Mouse (Mus musculus) MEL (cell line): ENCODE data around the gene Per1. TPM values are rescaled to one million over a fixed set of nuclear protein-coding genes. Genes with fewer than 3 reads are reported as not detected.

Experiments used
- DNase-seq: peaks from one replicate; pipeline ENCODE4 v3.0.0; 2011; ENCODE audit warnings: low read depth, low spot score
- H3K27ac ChIP-seq: 2 replicates; pipeline ENCODE4 v1.5.1; 2012; ENCODE audit warnings: low read depth, mild to moderate bottlenecking, control low read depth, low read length, moderate library complexity; ENCODE audit not compliant: control insufficient read depth
- H3K27me3 ChIP-seq, 2 experiments: fragments of 150-350 bp in 1 of 2; sonication (generic) in 1 of 2; 2 replicates each; pipeline ENCODE4 v1.6.1; 2012; ENCODE audit warnings: low read length in 2 of 2, mild to moderate bottlenecking in 2 of 2, improper control_type of control experiment in 1 of 2, moderate library complexity in 1 of 2; ENCODE audit not compliant: insufficient read depth in 2 of 2, control insufficient read depth in 1 of 2
- H3K36me3 ChIP-seq, 2 experiments: 2 replicates each; pipeline ENCODE4 v1.6.1; 2012 to 2014; ENCODE audit warnings: low read length in 2 of 2, improper control_type of control experiment in 1 of 2, inconsistent platforms in 1 of 2, mild to moderate bottlenecking in 1 of 2; ENCODE audit not compliant: insufficient read depth in 2 of 2, control insufficient read depth in 1 of 2
- H3K4me1 ChIP-seq, 2 experiments: fragments of 150-350 bp in 1 of 2; sonication (generic) in 1 of 2; 2 replicates each; pipeline ENCODE4 v1.6.1; 2012; ENCODE audit warnings: low read length in 2 of 2, improper control_type of control experiment in 1 of 2, mild to moderate bottlenecking in 1 of 2; ENCODE audit not compliant: insufficient read depth in 2 of 2, control insufficient read depth in 1 of 2
- H3K4me3 ChIP-seq, 2 experiments: fragments of 150-350 bp in 1 of 2; sonication (generic) in 1 of 2; 2 replicates each; pipeline ENCODE4 v1.5.1; 2012; ENCODE audit warnings: low read depth in 2 of 2, low read length in 2 of 2, mild to moderate bottlenecking in 2 of 2, moderate library complexity in 2 of 2, control low read depth in 1 of 2, improper control_type of control experiment in 1 of 2; ENCODE audit not compliant: control insufficient read depth in 1 of 2, insufficient read depth in 1 of 2
- H3K79me2 ChIP-seq: 2 replicates; pipeline ENCODE4 v1.6.1; 2012; ENCODE audit warnings: mild to moderate bottlenecking, low read length, moderate library complexity; ENCODE audit not compliant: control insufficient read depth, poor library complexity, insufficient read depth
- H3K9ac ChIP-seq: 2 replicates; pipeline ENCODE4 v1.6.1; 2012; ENCODE audit warnings: low read depth, mild to moderate bottlenecking, control low read depth, low read length, moderate library complexity; ENCODE audit not compliant: control insufficient read depth, poor library complexity, severe bottlenecking
- H3K9me3 ChIP-seq: fragments of 150-350 bp; sonication (generic); replicated peaks from 2 replicates; pipeline ENCODE4 v1.6.1; 2012; ENCODE audit warnings: mild to moderate bottlenecking, low read length, improper control_type of control experiment, moderate library complexity; ENCODE audit not compliant: insufficient read depth
- CHD1 ChIP-seq: IDR thresholded peaks from 2 replicates; pipeline ENCODE4 v1.6.1; 2012; ENCODE audit warnings: low read depth, mild to moderate bottlenecking, inconsistent platforms, low read length, improper control_type of control experiment
- ELF1 ChIP-seq: IDR thresholded peaks from 2 replicates; pipeline ENCODE4 v1.6.1; 2014; ENCODE audit warnings: low read depth, mild to moderate bottlenecking, inconsistent platforms, low read length, improper control_type of control experiment, moderate library complexity
- EP300 ChIP-seq, 2 experiments: IDR thresholded peaks; 2 replicates each; pipeline ENCODE4 v1.6.1; 2011; ENCODE audit warnings: improper control_type of control experiment in 2 of 2, low read length in 2 of 2, low read depth in 1 of 2, mild to moderate bottlenecking in 1 of 2
- GABPA ChIP-seq: IDR thresholded peaks from 2 replicates; pipeline ENCODE4 v1.6.1; 2012; ENCODE audit warnings: low read depth, mild to moderate bottlenecking, inconsistent platforms, low read length, improper control_type of control experiment, moderate library complexity
- HCFC1 ChIP-seq: IDR thresholded peaks from 2 replicates; pipeline ENCODE4 v1.6.1; 2012; ENCODE audit warnings: low read depth, mild to moderate bottlenecking, inconsistent platforms, low read length, improper control_type of control experiment, moderate library complexity
- JUND ChIP-seq: IDR thresholded peaks from 2 replicates; pipeline ENCODE4 v1.6.1; 2011; ENCODE audit warnings: low read depth, mild to moderate bottlenecking, improper control_type of control experiment, low read length
- MAX ChIP-seq: IDR thresholded peaks from 2 replicates; pipeline ENCODE4 v1.6.1; 2011; ENCODE audit warnings: low read length, improper control_type of control experiment
- MAZ ChIP-seq: IDR thresholded peaks from 2 replicates; pipeline ENCODE4 v1.6.1; 2012; ENCODE audit warnings: low read depth, mild to moderate bottlenecking, inconsistent platforms, low read length, improper control_type of control experiment
- MXI1 ChIP-seq: IDR thresholded peaks from 2 replicates; pipeline ENCODE4 v1.6.1; 2011; ENCODE audit warnings: mild to moderate bottlenecking, low read depth, low read length, improper control_type of control experiment
- MYB ChIP-seq: IDR thresholded peaks from 2 replicates; pipeline ENCODE4 v1.6.1; 2011; ENCODE audit warnings: mild to moderate bottlenecking, low read depth, low read length, improper control_type of control experiment
- MYC ChIP-seq: IDR thresholded peaks from 2 replicates; pipeline ENCODE4 v1.6.1; 2011; ENCODE audit warnings: low read depth, mild to moderate bottlenecking, low read length, improper control_type of control experiment, moderate library complexity
- NELFE ChIP-seq: IDR thresholded peaks from 2 replicates; pipeline ENCODE4 v1.6.1; 2011; ENCODE audit warnings: low read depth, low read length, improper control_type of control experiment
- POLR2AphosphoS5 ChIP-seq: IDR thresholded peaks from 2 replicates; pipeline ENCODE4 v1.6.1; 2012; ENCODE audit warnings: low read depth, borderline replicate concordance, mild to moderate bottlenecking, inconsistent platforms, low read length, moderate library complexity, mixed read lengths
- RCOR1 ChIP-seq: IDR thresholded peaks from 2 replicates; pipeline ENCODE4 v1.6.1; 2012; ENCODE audit warnings: low read depth, mild to moderate bottlenecking, inconsistent platforms, low read length, improper control_type of control experiment
- SIN3A ChIP-seq: IDR thresholded peaks from 2 replicates; pipeline ENCODE4 v1.6.1; 2012; ENCODE audit warnings: low read length, improper control_type of control experiment, inconsistent platforms
- SMC3 ChIP-seq: IDR thresholded peaks from 2 replicates; pipeline ENCODE4 v1.6.1; 2011; ENCODE audit warnings: low read depth, low read length, improper control_type of control experiment
- TCF12 ChIP-seq: IDR thresholded peaks from 2 replicates; pipeline ENCODE4 v1.6.1; 2014; ENCODE audit warnings: low read depth, mild to moderate bottlenecking, inconsistent platforms, low read length, improper control_type of control experiment, moderate library complexity
- USF1 ChIP-seq: IDR thresholded peaks from 2 replicates; pipeline ENCODE4 v1.6.1; 2014; ENCODE audit warnings: low read depth, mild to moderate bottlenecking, inconsistent platforms, low read length, improper control_type of control experiment, moderate library complexity
- ZC3H11A ChIP-seq: IDR thresholded peaks from 2 replicates; pipeline ENCODE4 v1.6.1; 2012; ENCODE audit warnings: low read depth, mild to moderate bottlenecking, inconsistent platforms, low read length, improper control_type of control experiment
- polyA plus RNA-seq, 2 experiments: library from polyadenylated mRNA; stranded (reverse) in 1 of 2; unstranded in 1 of 2; fragments of >175 nt in 1 of 2; fragments of >200 nt in 1 of 2; gene quantifications; 2 replicates each; pipeline versions ENCODE4 v1.2.1 to v1.2.4; 2012; ENCODE audit warnings: low replicate concordance in 2 of 2, low read depth in 1 of 2; ENCODE audit not compliant: insufficient read length in 2 of 2, insufficient read depth in 1 of 2, missing spikeins in 1 of 2
- total RNA-seq: library from RNA; depleted of rRNA; stranded (reverse); fragments of 300-350 nt; gene quantifications from 2 replicates; pipeline ENCODE4 v1.2.3, GENCODE M21; 2012

Gene Per1
- total and polyA plus RNA-seq, 3 experiments = 4.5 to 34.9 TPM; not detected in 1

DNA sequence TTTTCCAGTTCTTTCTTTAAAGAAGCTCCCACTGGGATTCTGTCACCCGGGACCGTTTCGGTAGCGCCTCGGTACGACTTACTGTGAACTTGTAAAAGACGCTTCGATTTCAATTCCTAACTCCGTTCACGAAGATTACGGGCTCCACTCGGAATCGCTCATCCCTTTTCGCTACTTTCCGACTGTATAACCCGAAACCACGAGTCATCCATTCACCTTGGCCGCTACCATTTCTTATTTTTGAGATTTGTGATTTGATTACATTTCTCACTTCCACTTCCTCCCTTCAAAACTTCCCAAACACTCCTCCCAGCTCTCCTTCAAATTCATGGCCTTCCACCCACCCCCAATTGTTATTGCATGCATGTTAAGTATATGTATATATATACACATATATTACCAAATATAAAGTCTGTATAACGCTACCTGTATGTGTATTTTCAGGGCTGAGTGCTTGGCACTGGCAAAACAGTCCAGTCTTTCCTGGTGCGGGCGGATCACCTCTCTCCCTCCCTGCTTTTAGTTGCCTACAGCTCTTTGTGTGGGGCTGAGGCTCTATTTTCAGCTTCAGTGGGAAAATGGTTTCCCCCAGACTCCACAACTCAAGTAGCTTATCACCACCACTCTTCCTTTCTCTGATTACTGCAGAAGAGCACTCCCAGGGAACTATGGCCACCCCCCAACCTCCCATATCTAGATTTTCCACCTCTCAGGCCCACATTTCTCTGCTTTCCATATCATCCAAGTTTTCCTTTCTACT, 16.2 kb downstream of the Per1 start:
- Histone ChIP-seq H3K4me3 (peak overlapping the region; percentile 48 to 78), H3K27ac (peak overlapping the region; percentile 45), H3K27me3 (no peaks in the 10 kb centered on the region), H3K79me2 (no peaks in the 10 kb centered on the region), H3K9ac (peak overlapping the region; percentile 76), H3K9me3 (no peaks in the 10 kb centered on the region), H3K36me3 (peaks cover 0 to 7% of the 10 kb centered on the region in 2 experiments; a peak in 2 of 4 replicates), H3K4me1 (peaks cover 0 to 12% of the 10 kb centered on the region in 2 experiments; a peak in 2 of 4 replicates)
- DNase-seq = no peak
- TF ChIP-seq MAZ = 0 out of 2 replicates have a peak, but pooled peaks have one; percentile 23
- TF ChIP-seq SIN3A = 0 out of 2 replicates have a peak, but pooled peaks have one; percentile 69
- TF ChIP-seq RCOR1 = no peak
- TF ChIP-seq CHD1 = 0 out of 2 replicates have a peak, but pooled peaks have one; percentile 33
- TF ChIP-seq HCFC1 = peak; percentile 13; the same call in 1 of the 2 replicates
- no peak for TF ChIP-seq ZC3H11A

DNA sequence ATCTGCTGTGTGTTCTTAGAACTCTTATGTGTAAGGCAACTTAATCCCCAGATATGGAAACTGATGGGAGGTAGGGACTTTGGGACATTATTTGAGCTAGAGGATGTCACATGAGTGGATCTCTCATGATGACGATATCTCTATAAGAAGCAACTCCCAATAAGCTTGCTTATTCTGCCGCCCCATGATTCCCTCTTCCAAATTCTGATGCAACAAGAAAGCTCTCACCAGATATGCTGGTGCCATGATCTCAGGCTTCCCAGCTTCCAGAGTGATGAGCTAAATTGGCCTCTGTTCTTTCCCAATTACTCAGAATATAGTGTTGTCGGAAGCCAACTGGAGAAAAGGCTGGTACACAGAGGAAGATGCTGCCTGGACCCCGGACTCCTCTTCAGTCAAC, 16.8 kb downstream of the Per1 start:
- no peaks in the 10 kb centered on the region for H3K9me3 ChIP-seq
- no peak for TF ChIP-seq MYC
- no peak for TF ChIP-seq POLR2AphosphoS5
- TF ChIP-seq GABPA = no peak
- TF ChIP-seq MAX = no peak
- no peak for TF ChIP-seq NELFE
- TF ChIP-seq MYB = no peak
- TF ChIP-seq SMC3 = no peak
- TF ChIP-seq HCFC1 = no peak
- TF ChIP-seq ZC3H11A = no peak
- TF ChIP-seq EP300 (IDR thresholded peaks at IDR 0.05; ENCODE audit: low read depth in 1 of 2, low read length in 2 of 2) = no peak
- no peak for TF ChIP-seq TCF12
- no peak for TF ChIP-seq ELF1
- TF ChIP-seq JUND = no peak
- no peak for TF ChIP-seq MXI1
- no peak for TF ChIP-seq USF1
- H3K27ac ChIP-seq = no peak overlapping the region
- no peaks in the 10 kb centered on the region for H3K79me2 ChIP-seq
- H3K36me3 ChIP-seq = peaks cover 0 to 10% of the 10 kb centered on the region in 2 experiments; a peak in 2 of 4 replicates
- H3K27me3 ChIP-seq = no peaks in the 10 kb centered on the region
- peak; percentile 22 for DNase-seq
- H3K4me1 ChIP-seq = peaks cover 0 to 15% of the 10 kb centered on the region in 2 experiments; a peak in 2 of 4 replicates
- H3K4me3 ChIP-seq = peak overlapping the region in 1 of 2 experiments; percentile 10; a peak in 1 of 4 replicates
- H3K9ac ChIP-seq = no peak overlapping the region
